Mouse (Mus musculus) hindbrain, postnatal 0 days (tissue): ENCODE measurements at regions not wholly inside any gene's neighbourhood (a gene's known extent, or its start where the extent isn't known, plus 50 kb on each side); places are given as distances from the start of the nearest gene placed in this dataset.

Experiments used
- ATAC-seq: fragments of 200-750 bp; cut with Nextera tagmentation; 2 replicates; pipeline ENCODE4 v1.8.0; 2017; ENCODE audit warnings: mild to moderate bottlenecking, moderate TSS enrichment, moderate library complexity
- DNase-seq: peaks from one replicate; pipeline ENCODE4 v3.0.0-alpha.2; 2015; ENCODE audit warnings: low spot score
- H3K27ac ChIP-seq: fragments of 300-500 bp; sonication (generic); 2 replicates; pipeline ENCODE4 v1.5.1; 2014; ENCODE audit warnings: mild to moderate bottlenecking
- H3K27me3 ChIP-seq: fragments of 300-500 bp; sonication (generic); 2 replicates; pipeline ENCODE4 v1.6.1; 2014; ENCODE audit warnings: low read length, mixed read lengths; ENCODE audit not compliant: insufficient read depth
- H3K36me3 ChIP-seq: fragments of 300-500 bp; sonication (generic); 2 replicates; pipeline ENCODE4 v1.6.1; 2014; ENCODE audit warnings: low read length, mixed read lengths; ENCODE audit not compliant: insufficient read depth
- H3K4me1 ChIP-seq: fragments of 300-500 bp; sonication (generic); 2 replicates; pipeline ENCODE4 v1.6.1; 2014; ENCODE audit warnings: antibody characterized with exemption, low read length, mixed read lengths; ENCODE audit not compliant: insufficient read depth
- H3K4me2 ChIP-seq: fragments of 300-500 bp; sonication (generic); 2 replicates; pipeline ENCODE4 v1.6.1; 2014; ENCODE audit warnings: low read depth, mild to moderate bottlenecking, low read length, moderate library complexity, mixed read lengths
- H3K4me3 ChIP-seq: fragments of 300-500 bp; sonication (generic); 2 replicates; pipeline ENCODE4 v1.5.1; 2014; ENCODE audit warnings: low read length
- H3K9ac ChIP-seq: fragments of 300-500 bp; sonication (generic); replicated peaks from 2 replicates; pipeline ENCODE4 v1.6.1; 2014; ENCODE audit warnings: mild to moderate bottlenecking, low read length, moderate library complexity, mixed read lengths
- H3K9me3 ChIP-seq: fragments of 300-500 bp; sonication (generic); 2 replicates; pipeline ENCODE4 v1.6.1; 2016; ENCODE audit warnings: low read length, mixed read lengths
- CTCF ChIP-seq: IDR thresholded peaks from 2 replicates; pipeline ENCODE4 v1.5.1; 2016; ENCODE audit warnings: antibody characterized with exemption, control low read depth, low read depth
- WGBS: fragments of 180-500 bp; shearing (Covaris S2); extraction: QIAGEN DNeasy Blood & Tissue Kit; methylation state at CpG from one replicate; pipeline ENCODE4 v1.1.7; 2014; 5-methylcytosine and 5-hydroxymethylcytosine counted together

GRCm38 (mm10) chr13:111946271-111946670 lies 137.5 kb upstream of the Map3k1 start:
- no peaks in the 10 kb centered on the region for H3K27me3 ChIP-seq
- DNase-seq = no peak
- no peak for ATAC-seq
- no peak for TF ChIP-seq CTCF
- H3K9ac ChIP-seq = no peak overlapping the region
- no peaks in the 10 kb centered on the region; the same call in 1 of the 2 replicates for H3K4me1 ChIP-seq
- WGBS = 82% methylated on average over 4 of the region's 4 CpGs
- no peak overlapping the region for H3K4me2 ChIP-seq
- no peaks in the 10 kb centered on the region for H3K36me3 ChIP-seq
- no peak overlapping the region for H3K4me3 ChIP-seq
- no peaks in the 10 kb centered on the region for H3K9me3 ChIP-seq
- H3K27ac ChIP-seq = no peak overlapping the region

GRCm38 (mm10) chr13:111946811-111947210 lies 138.0 kb upstream of the Map3k1 start:
- H3K27me3 ChIP-seq = no peaks in the 10 kb centered on the region
- no peak overlapping the region for H3K9ac ChIP-seq
- H3K4me1 ChIP-seq = no peaks in the 10 kb centered on the region; the same call in 1 of the 2 replicates
- H3K9me3 ChIP-seq = no peaks in the 10 kb centered on the region
- H3K36me3 ChIP-seq = no peaks in the 10 kb centered on the region
- no peak for ATAC-seq
- WGBS = 70% methylated on average over 8 of the region's 8 CpGs
- H3K4me2 ChIP-seq = no peak overlapping the region
- TF ChIP-seq CTCF = no peak
- H3K27ac ChIP-seq = no peak overlapping the region
- DNase-seq = no peak
- no peak overlapping the region for H3K4me3 ChIP-seq

DNA sequence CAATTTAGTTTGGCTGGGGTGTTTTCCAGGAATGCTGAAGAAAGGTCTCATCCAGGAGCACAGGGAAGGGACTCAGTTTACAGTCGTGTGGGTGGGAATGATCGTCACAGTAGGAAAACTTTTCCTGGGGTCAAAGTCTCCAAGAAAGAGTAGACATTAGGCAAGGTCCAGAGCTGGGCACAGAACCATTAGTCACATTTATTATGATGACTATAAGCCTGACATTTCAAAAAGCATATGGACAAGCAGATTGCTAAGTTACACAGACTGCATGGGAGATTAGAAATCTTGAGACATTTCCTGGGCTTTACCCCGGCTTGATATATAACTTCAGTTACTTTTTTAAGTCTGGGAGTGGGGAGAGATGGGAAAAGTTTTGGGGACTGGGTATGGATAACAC lies 139.6 kb upstream of the Map3k1 start:
- Histone ChIP-seq H3K27me3 (no peaks in the 10 kb centered on the region), H3K27ac (no peak overlapping the region), H3K36me3 (no peaks in the 10 kb centered on the region), H3K4me1 (no peaks in the 10 kb centered on the region; the same call in 1 of the 2 replicates), H3K4me2 (no peak overlapping the region), H3K4me3 (no peak overlapping the region), H3K9me3 (no peaks in the 10 kb centered on the region), H3K9ac (no peak overlapping the region)
- TF ChIP-seq CTCF = no peak
- DNase-seq (no peak), ATAC-seq (no peak)
- WGBS = 88% methylated on average over 3 of the region's 3 CpGs

DNA sequence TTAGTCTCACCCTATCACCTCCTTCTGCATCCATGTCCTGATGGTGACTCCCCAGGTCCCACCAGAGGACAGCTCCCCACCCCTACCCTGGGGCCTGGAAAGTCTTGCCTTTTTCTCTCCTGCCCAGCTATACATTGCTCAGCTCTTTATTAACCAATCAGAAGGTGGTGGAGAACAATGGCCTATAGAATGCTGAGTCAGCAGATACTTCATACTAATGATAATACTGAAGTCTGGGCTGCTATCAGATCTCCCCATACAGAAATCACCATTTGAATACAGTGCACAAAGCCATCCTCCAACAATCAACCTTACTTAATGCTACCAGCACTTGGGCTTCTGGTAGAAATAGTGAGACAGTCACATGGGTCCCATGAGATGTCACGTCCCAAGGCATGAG lies 141.2 kb upstream of the Map3k1 start:
- no peaks in the 10 kb centered on the region for H3K27me3 ChIP-seq
- no peak for ATAC-seq
- no peak overlapping the region for H3K4me2 ChIP-seq
- no peaks in the 10 kb centered on the region for H3K4me1 ChIP-seq
- H3K27ac ChIP-seq = no peak overlapping the region
- TF ChIP-seq CTCF = no peak
- no peak for DNase-seq
- 89% methylated on average over 1 of the region's 1 CpGs for WGBS
- H3K4me3 ChIP-seq = no peak overlapping the region
- no peaks in the 10 kb centered on the region for H3K9me3 ChIP-seq
- H3K9ac ChIP-seq = no peak overlapping the region
- no peaks in the 10 kb centered on the region for H3K36me3 ChIP-seq

- ATAC-seq (no peak), DNase-seq (no peak)
- TF ChIP-seq CTCF = no peak
- H3K9me3 ChIP-seq = no peaks in the 10 kb centered on the region
- no peaks in the 10 kb centered on the region for H3K4me1 ChIP-seq
- no peak overlapping the region for H3K9ac ChIP-seq
- 55% methylated on average over 8 of the region's 8 CpGs for WGBS
- no peaks in the 10 kb centered on the region for H3K36me3 ChIP-seq
- no peak overlapping the region for H3K27ac ChIP-seq
- no peaks in the 10 kb centered on the region for H3K27me3 ChIP-seq
- H3K4me2 ChIP-seq = no peak overlapping the region
- H3K4me3 ChIP-seq = no peak overlapping the region
Measured at GRCm38 (mm10) chr13:111953860-111954519, 145.2 kb upstream of the Map3k1 start.

- TF ChIP-seq CTCF = no peak
Measured at GRCm38 (mm10) chr13:111954520-111954884, 145.7 kb upstream of the Map3k1 start.

DNA sequence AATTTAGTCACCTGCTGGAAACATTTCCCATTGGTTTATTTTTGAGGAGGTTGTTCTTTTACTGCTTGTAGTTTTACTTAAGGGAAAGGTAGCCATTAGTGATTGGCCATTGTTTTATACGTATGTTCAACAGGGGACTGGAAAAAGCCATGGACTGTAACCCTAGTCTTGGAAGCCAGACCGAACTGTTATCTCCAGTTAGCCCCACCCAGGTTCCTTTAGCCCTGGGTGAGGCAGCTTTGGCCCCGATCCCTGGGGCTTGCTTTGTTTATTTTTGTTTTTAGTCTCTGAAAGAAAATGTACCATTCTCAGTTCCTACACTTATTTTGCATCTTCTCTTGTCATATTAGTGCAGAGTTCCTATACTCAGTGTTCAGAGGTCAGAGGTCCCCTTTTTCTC lies 148.3 kb upstream of the Map3k1 start:
- TF ChIP-seq CTCF = no peak
- ATAC-seq (no peak), DNase-seq (no peak)
- Histone ChIP-seq H3K27ac (no peak overlapping the region), H3K9ac (no peak overlapping the region), H3K9me3 (no peaks in the 10 kb centered on the region), H3K4me3 (no peak overlapping the region), H3K4me2 (no peak overlapping the region), H3K27me3 (no peaks in the 10 kb centered on the region), H3K4me1 (no peaks in the 10 kb centered on the region), H3K36me3 (no peaks in the 10 kb centered on the region)
- WGBS = 82% methylated on average over 3 of the region's 3 CpGs

More at GRCm38 (mm10) chr13:111954520-111954884, 145.7 kb upstream of the Map3k1 start:
- Histone ChIP-seq H3K4me2 (no peak overlapping the region), H3K36me3 (no peaks in the 10 kb centered on the region), H3K4me1 (no peaks in the 10 kb centered on the region), H3K27me3 (no peaks in the 10 kb centered on the region), H3K9me3 (no peaks in the 10 kb centered on the region), H3K4me3 (no peak overlapping the region), H3K9ac (no peak overlapping the region), H3K27ac (no peak overlapping the region)
- ATAC-seq (no peak), DNase-seq (no peak)
- 28% methylated on average over 6 of the region's 6 CpGs for WGBS
